Mouse (Mus musculus) 3134 (cell line): ENCODE data around the gene Olfr1153.

ENCODE experiments used
- DNase-seq: peaks from one replicate; pipeline ENCODE4 v3.0.0-alpha.2; 2011; ENCODE audit warnings: low spot score; ENCODE audit not compliant: insufficient read length; ENCODE audit errors: extremely low read depth

Olfr1153 gene

GRCm38 (mm10) chr2:87894662-87895061, at the start of gene Olfr1153:
TSS of gene Olfr1153 (plus strand) at chr2:87894962.
- DNase-seq: no peak

DNA sequence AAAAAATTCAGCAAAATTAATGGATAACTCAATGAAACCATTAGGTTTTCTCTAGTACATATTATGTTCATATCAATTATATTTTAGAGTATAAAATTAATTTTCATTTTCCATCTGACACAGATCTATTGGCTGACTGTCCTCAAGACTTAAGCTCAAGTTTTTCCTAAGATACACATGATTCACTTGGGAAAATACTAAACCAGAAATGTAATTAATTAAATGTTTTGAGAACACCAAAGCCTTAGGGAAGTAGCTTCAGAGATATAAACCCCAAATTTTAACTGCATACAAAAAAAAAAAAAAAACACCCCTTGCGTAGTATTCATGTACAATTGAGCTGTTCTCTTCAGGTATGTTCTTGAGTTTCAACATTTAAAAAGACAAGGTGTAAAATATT, 39.2 kb upstream of the Olfr1153 start, which contains the start of gene Olfr1151:
Gene Olfr1151 (plus strand): TSS at position 301 of the 400 bp plus-strand sequence.
- no peak for DNase-seq

- no peak for DNase-seq
These were observed 28.6 kb upstream of the Olfr1153 start, which contains the start of gene Olfr1152 for GRCm38 (mm10) chr2:87866192-87866591. TSS of gene Olfr1152 (plus strand) at chr2:87866492.

DNA sequence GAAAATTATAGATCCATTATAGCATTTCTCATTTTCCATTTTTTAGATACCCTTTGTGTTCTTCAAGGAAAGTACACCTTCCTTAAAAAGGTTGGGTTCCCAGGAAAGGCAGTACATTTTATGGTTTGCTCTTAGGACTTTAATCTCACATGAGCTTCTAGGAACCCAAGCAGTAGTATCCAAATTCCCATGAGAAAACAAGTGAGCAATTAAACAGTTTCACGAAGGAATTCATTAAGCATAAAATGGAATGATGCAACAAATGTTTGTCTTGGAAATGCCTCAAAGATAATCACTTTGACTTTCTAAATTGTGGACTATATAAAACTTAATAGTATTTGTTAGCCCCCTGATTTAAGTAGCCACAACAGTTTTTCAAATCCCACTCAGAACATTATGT, 10.3 kb downstream of the Olfr1153 start, which contains the start of gene Olfr1154:
Gene Olfr1154 (minus strand): TSS at position 101 of the 400 bp plus-strand sequence.
- no peak for DNase-seq

GRCm38 (mm10) chr2:87945037-87945436, 50.3 kb downstream of the Olfr1153 start, which contains the start of gene Olfr1155:
TSS of gene Olfr1155 (minus strand) at chr2:87945137.
- no peak for DNase-seq
